Mouse (Mus musculus): ENCODE results near the gene Vwa3b. TPM values are rescaled to one million over a fixed set of nuclear protein-coding genes. Genes with fewer than 3 reads are reported as not detected.
A peak's percentile ranks its signal among the peaks of the same experiment; 100 is the strongest.

Gene Vwa3b
- polyA plus RNA-seq, 1 experiment: 0.42 TPM

DNA sequence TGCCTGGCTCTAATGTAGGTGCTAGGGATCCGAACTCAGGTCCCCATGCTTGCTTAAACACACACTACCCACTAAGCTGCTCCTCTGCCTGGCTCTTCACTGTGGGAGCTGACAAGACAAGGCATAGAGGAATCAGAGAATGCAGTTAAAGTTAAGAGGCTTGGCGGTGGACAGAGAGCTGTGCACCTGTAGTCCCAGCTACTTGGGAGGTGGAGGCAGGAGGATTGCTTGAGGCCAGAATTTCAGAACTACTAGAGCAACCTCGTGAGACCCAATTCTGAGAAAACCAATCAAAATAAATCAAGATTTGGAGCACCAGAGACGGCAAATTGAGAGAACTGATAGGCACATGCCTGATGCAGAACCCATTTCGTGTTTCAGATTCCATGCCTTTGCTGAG lies 36.7 kb downstream of the Vwa3b start:
- no peak for DNase-seq (ENCODE audit: low read depth)

- no peak for DNase-seq (ENCODE audit: low read depth)
These were observed 37.4 kb downstream of the Vwa3b start for GRCm38 (mm10) chr1:37063841-37064240.

- DNase-seq (ENCODE audit: low read depth): no peak
These were observed 39.4 kb downstream of the Vwa3b start for GRCm38 (mm10) chr1:37065658-37066412.

GRCm38 (mm10) chr1:37075759-37076158 lies 49.4 kb downstream of the Vwa3b start:
- no peak for DNase-seq (ENCODE audit: low read depth)

- no peak for DNase-seq (ENCODE audit: low read depth)
These were observed 50.9 kb downstream of the Vwa3b start for GRCm38 (mm10) chr1:37077266-37077665.

- DNase-seq (ENCODE audit: low read depth): no peak
These were observed 51.7 kb downstream of the Vwa3b start for GRCm38 (mm10) chr1:37077955-37078549.

GRCm38 (mm10) chr1:37080442-37080841 lies 54.0 kb downstream of the Vwa3b start:
- no peak for DNase-seq (ENCODE audit: low read depth)

GRCm38 (mm10) chr1:37081376-37082214 lies 55.2 kb downstream of the Vwa3b start:
- no peak for DNase-seq (ENCODE audit: low read depth)

DNA sequence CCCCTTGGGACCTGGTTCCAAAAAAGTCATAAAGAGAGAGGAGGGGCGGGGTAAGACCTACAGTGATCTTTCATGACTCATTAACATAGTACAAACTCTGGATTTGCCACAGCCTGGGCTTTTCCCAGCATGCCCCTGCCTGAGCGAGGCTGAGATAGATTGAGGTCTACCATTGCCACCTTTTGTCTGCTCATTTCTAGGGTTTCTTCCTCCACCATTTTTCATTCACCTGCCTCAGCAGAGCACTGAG lies 55.7 kb downstream of the Vwa3b start:
- DNase-seq (ENCODE audit: low read depth): no peak

GRCm38 (mm10) chr1:37084075-37084474 lies 57.7 kb downstream of the Vwa3b start:
- no peak for DNase-seq (ENCODE audit: low read depth)

- no peak for DNase-seq (ENCODE audit: low read depth)
These were observed 58.8 kb downstream of the Vwa3b start for GRCm38 (mm10) chr1:37085171-37085570.

GRCm38 (mm10) chr1:37089191-37089590 lies 62.8 kb downstream of the Vwa3b start:
- DNase-seq (ENCODE audit: low read depth): peak; percentile 30

GRCm38 (mm10) chr1:37097382-37098093 lies 71.1 kb downstream of the Vwa3b start:
- DNase-seq (ENCODE audit: low read depth): no peak

GRCm38 (mm10) chr1:37098094-37098555 lies 71.7 kb downstream of the Vwa3b start:
- DNase-seq (ENCODE audit: low read depth): no peak

GRCm38 (mm10) chr1:37100361-37100760 lies 74.0 kb downstream of the Vwa3b start:
- no peak for DNase-seq (ENCODE audit: low read depth)

DNA sequence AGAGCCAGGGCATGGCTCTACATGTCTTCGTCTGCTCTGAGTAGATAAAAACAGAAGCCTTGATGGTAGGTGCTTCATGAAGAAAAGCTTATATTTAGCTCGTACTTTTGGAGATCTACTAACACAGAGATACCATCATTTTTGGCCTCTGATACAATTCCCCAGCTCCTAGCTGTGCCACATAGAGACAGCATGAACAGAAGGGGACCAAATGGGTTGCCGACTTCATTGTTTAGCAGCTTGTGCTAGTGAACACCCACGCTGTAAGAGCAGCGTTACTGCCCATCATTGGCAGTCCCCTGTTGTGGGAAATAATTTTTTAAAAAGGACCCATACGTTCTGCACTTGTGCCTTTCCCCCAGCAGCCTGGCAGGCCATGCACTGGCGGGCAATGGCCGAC lies 74.6 kb downstream of the Vwa3b start:
- DNase-seq (ENCODE audit: low read depth): no peak

DNA sequence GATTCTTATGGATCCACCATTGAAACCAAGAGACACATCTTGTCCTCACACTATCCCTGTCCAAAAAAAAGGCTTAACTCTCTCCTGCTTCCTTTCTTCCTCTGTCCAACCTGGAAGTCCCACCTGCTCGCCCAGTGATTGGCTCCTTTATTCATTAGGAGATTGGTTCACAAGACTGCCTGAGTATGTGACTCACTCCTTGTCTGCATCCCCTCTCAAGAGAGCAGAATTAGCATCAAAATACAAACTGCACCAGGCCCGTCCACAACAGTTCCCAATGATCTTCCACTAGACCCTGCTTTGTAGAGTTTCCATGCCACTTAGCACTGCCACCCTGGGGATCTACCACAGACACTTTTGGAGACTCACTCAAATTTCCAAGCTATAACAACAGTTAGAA lies 75.3 kb downstream of the Vwa3b start:
- no peak for DNase-seq (ENCODE audit: low read depth)

- no peak for DNase-seq (ENCODE audit: low read depth)
These were observed 78.8 kb downstream of the Vwa3b start for GRCm38 (mm10) chr1:37105194-37105593.

DNA sequence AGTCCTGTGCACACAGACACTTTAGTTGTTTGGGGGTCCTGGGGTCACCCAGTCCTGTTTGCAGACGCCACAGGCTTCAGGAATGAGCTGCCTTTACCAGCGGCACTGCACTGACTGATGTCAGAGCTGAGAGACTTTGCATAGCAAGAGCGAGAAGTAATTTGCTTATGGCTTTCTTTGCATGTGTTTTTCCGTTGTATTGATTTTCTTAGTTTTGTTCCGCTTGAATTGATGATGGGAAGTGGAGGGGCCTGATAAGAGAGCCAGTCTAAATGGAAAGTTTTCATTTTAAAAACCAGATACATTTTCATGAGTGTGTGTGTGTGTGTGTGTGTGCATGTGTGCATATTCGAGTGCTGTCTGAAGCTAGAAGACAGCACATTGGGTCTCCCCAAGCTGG lies 87.4 kb downstream of the Vwa3b start:
- DNase-seq (ENCODE audit: low read depth): no peak

- no peak for DNase-seq (ENCODE audit: low read depth)
These were observed 89.5 kb downstream of the Vwa3b start for GRCm38 (mm10) chr1:37115847-37116246.

- no peak for DNase-seq (ENCODE audit: low read depth)
These were observed 90.2 kb downstream of the Vwa3b start for GRCm38 (mm10) chr1:37116574-37116973.

GRCm38 (mm10) chr1:37117964-37118363 lies 91.6 kb downstream of the Vwa3b start:
- no peak for DNase-seq (ENCODE audit: low read depth)
